Mouse (Mus musculus) thymus, adult 18-20 months (tissue): ENCODE measurements at regions not wholly inside any gene's neighbourhood (a gene's known extent, or its start where the extent isn't known, plus 50 kb on each side); places are given as distances from the start of the nearest gene placed in this dataset.

Source experiments
- DNase-seq, 2 experiments: peaks; one replicate each; pipeline ENCODE4 v3.0.0; 2022; ENCODE audit warnings: mixed read lengths in 2 of 2

DNA sequence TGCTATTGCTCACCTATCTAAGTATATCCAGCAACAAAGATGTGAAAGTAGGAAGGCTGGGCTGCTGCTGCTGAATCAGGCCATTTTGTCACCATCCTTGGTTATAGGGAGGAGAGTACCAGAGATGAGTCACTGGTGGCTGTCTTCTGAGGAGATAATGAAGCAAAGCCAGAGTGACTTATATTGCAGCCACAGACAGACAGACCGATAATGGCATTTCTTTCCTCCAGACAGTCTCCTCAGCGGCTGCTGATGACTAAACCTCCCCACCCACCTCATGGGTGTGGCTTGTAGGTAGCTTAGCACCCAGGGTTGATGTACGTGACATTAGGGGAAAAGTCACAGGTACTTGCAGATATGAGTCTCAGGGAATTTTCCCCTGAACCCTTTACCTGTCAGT lies 136.1 kb upstream of the Jun start:
- DNase-seq: no peak

- no peak for DNase-seq
These were observed 139.8 kb upstream of the Jun start for GRCm38 (mm10) chr4:95191654-95192406.

DNA sequence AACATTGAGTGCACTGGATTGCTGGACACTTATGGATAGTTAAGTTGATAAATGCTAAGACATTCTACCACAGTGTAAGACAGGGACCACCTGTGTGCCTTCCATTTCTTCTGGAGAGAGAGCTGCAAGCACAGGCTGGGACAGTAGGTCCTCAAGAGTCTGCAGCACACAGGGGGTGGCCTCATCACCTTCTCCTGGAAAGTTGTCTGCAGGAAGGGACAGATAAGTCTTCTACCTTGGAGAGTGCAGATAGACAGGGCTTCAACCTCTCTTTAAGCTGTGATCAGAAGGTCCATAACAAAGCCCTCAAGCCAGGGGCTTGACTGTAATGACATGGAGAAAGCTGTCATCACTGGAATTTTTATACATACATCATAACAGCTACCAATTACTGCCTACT lies 140.5 kb upstream of the Jun start:
- no peak for DNase-seq

GRCm38 (mm10) chr4:95193028-95193427 lies 141.0 kb upstream of the Jun start:
- DNase-seq: peak in 1 of 2 experiments; percentile 9

DNA sequence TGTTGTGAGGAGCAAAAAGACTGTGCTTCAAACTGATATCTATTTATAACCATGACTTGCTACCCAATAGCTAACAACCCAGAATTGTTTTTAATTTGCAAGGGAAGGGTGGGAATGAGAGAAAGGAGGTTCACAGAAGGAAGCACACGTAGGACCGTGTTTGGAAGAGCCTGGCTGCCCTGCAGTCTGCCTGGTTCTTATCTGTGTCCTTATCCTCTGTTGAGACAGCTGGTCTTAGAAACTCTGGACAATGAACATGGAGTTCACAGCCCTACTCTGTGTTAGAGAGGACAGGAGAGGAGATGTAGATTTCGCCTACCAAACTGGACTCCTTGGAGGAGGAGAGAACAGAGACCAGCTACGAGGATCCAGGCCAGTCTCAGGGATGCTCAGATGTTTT lies 141.5 kb upstream of the Jun start:
- no peak for DNase-seq

GRCm38 (mm10) chr4:95194621-95195455 lies 142.8 kb upstream of the Jun start:
- DNase-seq: no peak

DNA sequence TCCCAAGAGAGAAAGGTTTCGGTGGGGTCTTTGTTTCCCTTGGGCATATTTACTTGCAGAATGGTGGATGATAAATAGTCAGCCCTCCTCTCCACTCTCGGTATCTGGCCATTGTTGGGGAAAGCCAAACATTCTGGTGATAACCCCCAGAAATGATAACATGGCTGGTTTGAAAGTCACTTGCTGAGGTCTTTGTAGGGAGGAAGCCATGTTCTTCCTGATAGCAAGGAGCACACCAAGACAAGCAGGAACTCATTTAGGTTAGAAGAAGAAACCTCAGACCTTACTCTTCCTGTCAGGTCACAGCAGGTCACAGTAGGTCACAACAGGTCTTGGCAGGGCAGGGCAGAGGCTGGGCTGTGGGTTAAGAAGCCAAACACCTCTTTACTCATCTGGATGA lies 144.1 kb upstream of the Jun start:
- no peak for DNase-seq

DNA sequence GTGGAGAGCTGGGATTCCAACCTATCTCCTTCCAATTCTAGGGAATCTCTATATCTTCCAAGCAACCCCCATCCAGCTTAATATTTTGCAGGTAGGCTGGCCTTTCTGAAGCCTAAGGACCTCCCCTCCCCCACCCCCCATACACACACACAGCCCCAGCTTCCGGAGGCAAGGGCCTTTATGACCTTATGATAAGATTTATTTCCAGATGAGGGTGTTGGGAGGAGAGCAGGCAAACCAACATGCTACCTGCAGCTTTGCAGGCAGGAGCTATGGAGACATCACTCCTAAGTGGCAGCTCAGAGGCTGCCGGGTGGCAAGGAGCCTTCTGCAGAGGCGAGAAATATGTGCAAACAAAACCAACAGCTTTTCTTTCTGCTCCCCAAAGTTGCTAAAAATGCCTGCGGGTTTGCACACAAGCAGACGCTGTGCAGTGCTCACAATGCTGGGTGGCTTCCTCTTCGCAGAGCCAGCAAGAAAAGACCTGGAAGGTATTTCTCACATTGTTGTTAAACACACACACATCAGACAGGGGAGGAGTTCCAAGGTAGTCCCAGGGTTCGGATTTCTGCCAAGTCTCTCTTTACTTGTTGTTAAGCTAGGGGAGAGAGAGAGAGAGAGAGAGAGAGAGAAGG lies 145.2 kb upstream of the Jun start:
- DNase-seq: no peak

DNA sequence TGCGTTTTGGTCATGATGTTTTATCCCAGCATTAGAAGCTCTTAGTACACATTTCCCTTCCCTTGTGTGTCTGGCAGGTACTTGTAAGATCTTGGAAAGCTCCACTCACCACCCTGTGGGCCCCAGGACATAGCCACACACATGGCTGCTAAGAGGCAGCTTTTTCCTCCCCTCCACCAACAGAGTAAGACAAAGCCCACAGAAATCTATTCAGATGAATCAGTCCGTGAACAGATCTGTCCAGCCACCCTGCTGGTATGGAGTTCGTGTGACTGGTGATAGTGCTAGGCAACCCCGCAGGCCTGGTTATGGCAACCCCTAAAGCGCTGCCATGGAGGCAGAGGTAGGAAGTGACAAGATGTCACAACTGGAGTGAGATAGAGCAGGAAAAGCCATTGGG lies 147.4 kb upstream of the Jun start:
- DNase-seq: no peak

GRCm38 (mm10) chr4:95200130-95200529 lies 148.1 kb upstream of the Jun start:
- no peak for DNase-seq

GRCm38 (mm10) chr4:95202478-95202877 lies 150.5 kb upstream of the Jun start:
- no peak for DNase-seq

GRCm38 (mm10) chr4:95203577-95203976 lies 151.6 kb upstream of the Jun start:
- DNase-seq: no peak

DNA sequence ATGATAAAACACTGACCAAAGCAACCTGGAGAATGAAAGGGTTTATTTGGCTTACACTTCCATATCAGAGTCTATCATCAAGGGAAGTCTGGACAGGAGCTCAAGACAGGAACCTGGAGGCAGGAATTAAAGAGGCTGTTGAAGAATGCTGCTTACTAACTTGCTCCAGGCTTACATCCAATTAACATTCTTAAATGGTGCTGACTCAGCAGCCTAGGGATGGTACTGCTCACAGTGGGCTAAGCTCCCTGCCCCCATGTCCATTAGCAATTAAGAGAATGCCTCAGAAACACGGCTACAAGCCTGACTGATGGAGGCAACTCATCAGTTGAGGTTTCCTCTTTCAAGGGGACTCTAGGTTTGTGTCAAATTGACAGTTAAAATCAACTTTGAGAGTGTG lies 153.3 kb upstream of the Jun start:
- DNase-seq: no peak

DNA sequence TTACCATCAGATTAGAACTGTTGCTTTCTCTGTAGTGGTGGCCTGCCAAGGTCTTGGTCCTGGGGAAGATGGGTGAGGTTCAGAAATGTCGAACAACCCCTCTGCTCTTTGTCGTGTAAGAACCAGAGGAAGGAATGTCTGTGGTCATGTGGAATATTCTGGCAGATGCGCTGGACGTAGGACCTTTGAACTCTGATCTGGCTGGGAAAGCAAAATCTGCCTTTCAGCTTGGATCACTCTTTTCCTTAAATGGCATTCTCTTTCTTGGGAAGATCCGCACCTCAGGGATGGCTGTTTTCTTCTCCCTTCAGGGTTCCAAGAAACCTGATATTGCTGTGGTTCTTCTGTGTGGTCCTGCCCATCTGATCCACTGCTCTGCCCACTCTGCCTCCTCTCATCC lies 155.8 kb upstream of the Jun start:
- no peak for DNase-seq

- DNase-seq: no peak
These were observed 156.8 kb upstream of the Jun start for GRCm38 (mm10) chr4:95208827-95209226.

DNA sequence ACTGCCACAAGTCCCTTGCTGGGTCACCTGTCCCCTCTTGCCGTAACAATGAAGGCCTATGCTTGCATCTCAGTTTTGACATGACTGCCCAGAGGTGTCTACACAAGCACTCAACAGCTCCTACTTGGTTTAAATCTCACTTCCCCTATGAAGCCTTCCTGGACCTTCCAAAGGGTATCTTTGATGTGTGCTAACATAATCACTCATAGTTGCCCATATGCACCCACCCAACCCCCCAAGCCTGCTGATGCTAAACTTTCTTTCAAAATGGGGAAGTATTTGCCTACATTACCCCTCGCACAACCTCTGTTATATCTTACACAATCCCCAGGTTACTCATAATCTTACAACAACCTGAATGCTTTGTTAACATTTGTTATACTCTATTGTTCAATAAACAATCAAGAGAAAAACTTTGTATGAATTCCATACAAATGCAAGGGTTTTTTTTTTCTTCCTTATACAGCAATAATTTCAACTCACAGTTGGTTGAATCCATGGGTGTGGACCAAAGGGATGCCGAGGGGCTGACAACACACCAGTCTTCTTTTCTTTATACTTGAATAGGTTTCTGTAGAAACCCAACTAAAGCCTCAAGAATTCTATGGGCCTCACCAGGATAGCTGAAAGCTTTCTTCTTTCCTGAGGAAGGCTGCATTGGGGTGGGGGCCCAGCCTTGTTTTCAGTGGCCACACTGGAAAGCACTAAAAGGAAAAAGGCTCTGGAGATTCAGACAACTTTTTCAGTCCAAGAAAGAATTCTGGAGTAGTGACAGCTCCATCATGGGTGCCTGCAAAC lies 157.5 kb upstream of the Jun start:
- DNase-seq: no peak

GRCm38 (mm10) chr4:95212561-95212960 lies 160.5 kb upstream of the Jun start:
- no peak for DNase-seq

DNA sequence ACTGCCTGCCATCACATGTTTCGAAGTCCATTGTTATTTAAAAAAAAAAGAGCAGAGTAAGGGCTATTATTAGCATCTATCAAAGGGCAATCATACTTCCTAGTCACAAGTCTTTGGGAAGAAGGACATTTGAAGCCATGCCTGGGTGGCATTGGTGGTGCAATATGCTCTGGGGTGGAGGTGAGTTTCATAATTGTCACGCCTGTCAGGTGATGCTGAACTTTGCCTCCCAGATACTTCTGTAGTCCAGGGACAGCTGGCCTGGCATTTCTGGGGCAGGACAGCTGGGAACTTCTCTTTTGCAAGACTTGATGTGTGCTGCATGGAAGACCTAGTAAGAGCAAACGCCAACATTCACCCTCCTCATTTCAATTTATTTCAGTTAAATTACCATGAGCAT lies 161.0 kb upstream of the Jun start:
- no peak for DNase-seq

- DNase-seq: no peak
These were observed 162.0 kb upstream of the Jun start for GRCm38 (mm10) chr4:95214026-95214425.

DNA sequence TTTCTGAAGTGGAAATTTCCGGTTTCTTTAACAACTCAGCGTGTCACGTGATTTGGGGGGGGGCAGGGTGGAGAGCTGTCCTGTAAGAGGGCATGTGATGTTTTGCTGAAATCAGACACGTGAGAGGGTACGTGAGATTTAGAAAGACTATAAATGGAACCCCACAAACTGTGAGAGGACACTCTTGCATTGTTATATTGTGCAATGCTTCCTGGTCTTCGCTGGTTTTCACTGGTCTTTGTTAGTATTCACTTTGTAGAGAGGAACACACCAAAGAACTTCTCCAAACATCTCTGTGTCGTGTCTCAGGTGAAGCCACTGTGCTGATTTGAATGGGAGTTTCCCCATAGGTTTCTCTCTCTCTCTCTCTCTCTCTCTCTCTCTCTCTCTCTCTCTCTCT lies 163.2 kb upstream of the Jun start:
- DNase-seq: no peak

GRCm38 (mm10) chr4:95230461-95230860 lies 178.4 kb upstream of the Jun start:
- DNase-seq: no peak

DNA sequence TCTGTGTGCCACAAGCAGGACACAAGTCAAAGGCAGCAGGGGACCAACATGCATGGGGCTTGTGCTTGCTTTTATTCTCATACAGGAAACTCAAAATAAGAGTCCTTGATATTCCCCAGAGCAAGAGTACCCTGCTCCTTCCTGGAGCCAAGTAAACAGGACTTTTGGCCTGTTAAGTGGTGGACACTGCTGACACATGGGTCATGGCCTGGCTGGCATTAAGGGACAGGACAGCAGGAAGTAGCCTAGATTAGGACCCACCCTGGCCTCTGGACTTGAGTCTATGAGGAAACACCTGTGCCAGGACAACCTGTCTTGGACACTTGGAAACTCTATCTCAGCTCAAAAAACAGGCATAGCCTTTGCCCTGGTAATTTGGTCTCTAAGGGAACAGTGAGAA lies 181.0 kb upstream of the Jun start:
- DNase-seq: no peak

DNA sequence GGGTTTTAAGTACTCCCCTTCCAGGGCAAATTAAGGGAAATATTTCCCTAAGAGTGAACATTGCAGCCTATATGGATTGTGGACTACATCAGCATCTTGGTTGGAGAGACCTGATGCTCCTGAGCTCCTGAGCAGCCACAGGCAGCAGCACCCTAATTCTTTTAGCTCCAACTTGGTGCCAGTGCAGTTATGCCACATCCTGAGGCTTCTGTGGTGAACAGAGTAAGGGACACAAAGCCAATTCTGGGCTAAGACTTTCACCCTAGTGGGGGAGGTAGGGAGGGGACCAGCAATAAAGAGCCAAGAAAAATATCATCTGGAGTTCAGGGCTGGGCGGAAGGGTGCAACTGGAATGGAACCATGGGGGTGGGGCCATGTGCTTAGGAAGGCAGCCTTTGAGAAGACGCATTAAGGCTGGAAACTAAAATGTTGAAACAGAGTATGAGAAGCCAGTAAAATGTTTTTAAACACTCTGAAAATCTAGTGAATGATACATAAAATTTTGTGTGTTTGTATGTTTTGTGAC lies 182.1 kb upstream of the Jun start:
- DNase-seq: no peak
